Mouse (Mus musculus) MEL (cell line): ENCODE measurements around the gene Gbx2. TPM values are rescaled to one million over a fixed set of nuclear protein-coding genes. Genes with fewer than 3 reads are reported as not detected.

Source experiments
- DNase-seq: peaks from one replicate; pipeline ENCODE4 v3.0.0; 2011; ENCODE audit warnings: low read depth, low spot score
- H3K27ac ChIP-seq: 2 replicates; pipeline ENCODE4 v1.5.1; 2012; ENCODE audit warnings: low read depth, mild to moderate bottlenecking, control low read depth, low read length, moderate library complexity; ENCODE audit not compliant: control insufficient read depth
- H3K27me3 ChIP-seq, 2 experiments: fragments of 150-350 bp in 1 of 2; sonication (generic) in 1 of 2; 2 replicates each; pipeline ENCODE4 v1.6.1; 2012; ENCODE audit warnings: low read length in 2 of 2, mild to moderate bottlenecking in 2 of 2, improper control_type of control experiment in 1 of 2, moderate library complexity in 1 of 2; ENCODE audit not compliant: insufficient read depth in 2 of 2, control insufficient read depth in 1 of 2
- H3K36me3 ChIP-seq, 2 experiments: 2 replicates each; pipeline ENCODE4 v1.6.1; 2012 to 2014; ENCODE audit warnings: low read length in 2 of 2, improper control_type of control experiment in 1 of 2, inconsistent platforms in 1 of 2, mild to moderate bottlenecking in 1 of 2; ENCODE audit not compliant: insufficient read depth in 2 of 2, control insufficient read depth in 1 of 2
- H3K4me1 ChIP-seq, 2 experiments: fragments of 150-350 bp in 1 of 2; sonication (generic) in 1 of 2; 2 replicates each; pipeline ENCODE4 v1.6.1; 2012; ENCODE audit warnings: low read length in 2 of 2, improper control_type of control experiment in 1 of 2, mild to moderate bottlenecking in 1 of 2; ENCODE audit not compliant: insufficient read depth in 2 of 2, control insufficient read depth in 1 of 2
- H3K4me3 ChIP-seq, 2 experiments: fragments of 150-350 bp in 1 of 2; sonication (generic) in 1 of 2; 2 replicates each; pipeline ENCODE4 v1.5.1; 2012; ENCODE audit warnings: low read depth in 2 of 2, low read length in 2 of 2, mild to moderate bottlenecking in 2 of 2, moderate library complexity in 2 of 2, control low read depth in 1 of 2, improper control_type of control experiment in 1 of 2; ENCODE audit not compliant: control insufficient read depth in 1 of 2, insufficient read depth in 1 of 2
- H3K79me2 ChIP-seq: 2 replicates; pipeline ENCODE4 v1.6.1; 2012; ENCODE audit warnings: mild to moderate bottlenecking, low read length, moderate library complexity; ENCODE audit not compliant: control insufficient read depth, poor library complexity, insufficient read depth
- H3K9ac ChIP-seq: 2 replicates; pipeline ENCODE4 v1.6.1; 2012; ENCODE audit warnings: low read depth, mild to moderate bottlenecking, control low read depth, low read length, moderate library complexity; ENCODE audit not compliant: control insufficient read depth, poor library complexity, severe bottlenecking
- H3K9me3 ChIP-seq: fragments of 150-350 bp; sonication (generic); replicated peaks from 2 replicates; pipeline ENCODE4 v1.6.1; 2012; ENCODE audit warnings: mild to moderate bottlenecking, low read length, improper control_type of control experiment, moderate library complexity; ENCODE audit not compliant: insufficient read depth
- BHLHE40 ChIP-seq: IDR thresholded peaks from 2 replicates; pipeline ENCODE4 v1.6.1; 2012; ENCODE audit warnings: low read depth, mild to moderate bottlenecking, inconsistent platforms, low read length, improper control_type of control experiment, borderline replicate concordance
- CHD2 ChIP-seq: IDR thresholded peaks from 2 replicates; pipeline ENCODE4 v1.6.1; 2011; ENCODE audit warnings: low read length, improper control_type of control experiment
- CTCF ChIP-seq, 3 experiments: IDR thresholded peaks in 2 of 3; conservative IDR thresholded peaks in 1 of 3; 2 replicates each; pipeline ENCODE4 v1.5.1; 2011 to 2012; ENCODE audit warnings: low read length in 3 of 3, low read depth in 2 of 3, mild to moderate bottlenecking in 2 of 3, improper control_type of control experiment in 1 of 3, inconsistent platforms in 1 of 3, mixed read lengths in 1 of 3, moderate library complexity in 1 of 3; ENCODE audit not compliant: control insufficient read depth in 1 of 3, insufficient read depth in 1 of 3, poor library complexity in 1 of 3, severe bottlenecking in 1 of 3
- EP300 ChIP-seq, 2 experiments: IDR thresholded peaks; 2 replicates each; pipeline ENCODE4 v1.6.1; 2011; ENCODE audit warnings: improper control_type of control experiment in 2 of 2, low read length in 2 of 2, low read depth in 1 of 2, mild to moderate bottlenecking in 1 of 2
- ETS1 ChIP-seq: IDR thresholded peaks from 2 replicates; pipeline ENCODE4 v1.6.1; 2012; ENCODE audit warnings: low read depth, mild to moderate bottlenecking, inconsistent platforms, low read length, improper control_type of control experiment, moderate library complexity
- GATA1 ChIP-seq: IDR thresholded peaks from 2 replicates; pipeline ENCODE4 v1.6.1; 2011; ENCODE audit warnings: low read depth, low read length, improper control_type of control experiment
- JUND ChIP-seq: IDR thresholded peaks from 2 replicates; pipeline ENCODE4 v1.6.1; 2011; ENCODE audit warnings: low read depth, mild to moderate bottlenecking, improper control_type of control experiment, low read length
- KAT2A ChIP-seq: conservative IDR thresholded peaks from 2 replicates; pipeline ENCODE4 v1.6.1; 2012; ENCODE audit warnings: low read depth, low read length, improper control_type of control experiment, inconsistent platforms
- MAFK ChIP-seq: IDR thresholded peaks from 2 replicates; pipeline ENCODE4 v1.6.1; 2011; ENCODE audit warnings: low read depth, mild to moderate bottlenecking, low read length, improper control_type of control experiment, borderline replicate concordance
- MAX ChIP-seq: IDR thresholded peaks from 2 replicates; pipeline ENCODE4 v1.6.1; 2011; ENCODE audit warnings: low read length, improper control_type of control experiment
- MAZ ChIP-seq: IDR thresholded peaks from 2 replicates; pipeline ENCODE4 v1.6.1; 2012; ENCODE audit warnings: low read depth, mild to moderate bottlenecking, inconsistent platforms, low read length, improper control_type of control experiment
- MXI1 ChIP-seq: IDR thresholded peaks from 2 replicates; pipeline ENCODE4 v1.6.1; 2011; ENCODE audit warnings: mild to moderate bottlenecking, low read depth, low read length, improper control_type of control experiment
- MYB ChIP-seq: IDR thresholded peaks from 2 replicates; pipeline ENCODE4 v1.6.1; 2011; ENCODE audit warnings: mild to moderate bottlenecking, low read depth, low read length, improper control_type of control experiment
- NRF1 ChIP-seq: IDR thresholded peaks from 2 replicates; pipeline ENCODE4 v1.6.1; 2014; ENCODE audit warnings: low read depth, mild to moderate bottlenecking, inconsistent platforms, low read length, improper control_type of control experiment, moderate library complexity; ENCODE audit not compliant: poor library complexity, insufficient read depth, severe bottlenecking
- POLR2A ChIP-seq, 2 experiments: IDR thresholded peaks; 2 replicates each; pipeline ENCODE4 v1.6.1; 2011 to 2012; ENCODE audit warnings: low read length in 2 of 2, mild to moderate bottlenecking in 2 of 2, control low read depth in 1 of 2, improper control_type of control experiment in 1 of 2, low read depth in 1 of 2, moderate library complexity in 1 of 2; ENCODE audit not compliant: control insufficient read depth in 1 of 2, insufficient read depth in 1 of 2, poor library complexity in 1 of 2
- POLR2AphosphoS2 ChIP-seq: IDR thresholded peaks from 2 replicates; pipeline ENCODE4 v1.6.1; 2011; ENCODE audit warnings: low read length, improper control_type of control experiment
- POLR2AphosphoS5 ChIP-seq: IDR thresholded peaks from 2 replicates; pipeline ENCODE4 v1.6.1; 2012; ENCODE audit warnings: low read depth, borderline replicate concordance, mild to moderate bottlenecking, inconsistent platforms, low read length, moderate library complexity, mixed read lengths
- RAD21 ChIP-seq: IDR thresholded peaks from 2 replicates; pipeline ENCODE4 v1.6.1; 2011; ENCODE audit warnings: mild to moderate bottlenecking, low read depth, low read length, improper control_type of control experiment
- RCOR1 ChIP-seq: IDR thresholded peaks from 2 replicates; pipeline ENCODE4 v1.6.1; 2012; ENCODE audit warnings: low read depth, mild to moderate bottlenecking, inconsistent platforms, low read length, improper control_type of control experiment
- TAL1 ChIP-seq: IDR thresholded peaks from 2 replicates; pipeline ENCODE4 v1.6.1; 2012; ENCODE audit warnings: mild to moderate bottlenecking, inconsistent platforms, low read length, moderate library complexity, mixed read lengths
- TCF12 ChIP-seq: IDR thresholded peaks from 2 replicates; pipeline ENCODE4 v1.6.1; 2014; ENCODE audit warnings: low read depth, mild to moderate bottlenecking, inconsistent platforms, low read length, improper control_type of control experiment, moderate library complexity
- UBTF ChIP-seq: IDR thresholded peaks from 2 replicates; pipeline ENCODE4 v1.6.1; 2012; ENCODE audit warnings: low read depth, mild to moderate bottlenecking, inconsistent platforms, low read length, improper control_type of control experiment, moderate library complexity, borderline replicate concordance; ENCODE audit not compliant: insufficient read depth
- USF1 ChIP-seq: IDR thresholded peaks from 2 replicates; pipeline ENCODE4 v1.6.1; 2014; ENCODE audit warnings: low read depth, mild to moderate bottlenecking, inconsistent platforms, low read length, improper control_type of control experiment, moderate library complexity
- USF2 ChIP-seq, 2 experiments: IDR thresholded peaks; 2 replicates each; pipeline ENCODE4 v1.6.1; 2011 to 2012; ENCODE audit warnings: improper control_type of control experiment in 2 of 2, low read length in 2 of 2, borderline replicate concordance in 1 of 2, inconsistent platforms in 1 of 2, low read depth in 1 of 2, mild to moderate bottlenecking in 1 of 2; ENCODE audit not compliant: insufficient read depth in 1 of 2
- ZC3H11A ChIP-seq: IDR thresholded peaks from 2 replicates; pipeline ENCODE4 v1.6.1; 2012; ENCODE audit warnings: low read depth, mild to moderate bottlenecking, inconsistent platforms, low read length, improper control_type of control experiment
- ZMIZ1 ChIP-seq: IDR thresholded peaks from 2 replicates; pipeline ENCODE4 v1.6.1; 2012; ENCODE audit warnings: low read depth, mild to moderate bottlenecking, inconsistent platforms, low read length, improper control_type of control experiment, moderate library complexity
- ZNF384 ChIP-seq: IDR thresholded peaks from 2 replicates; pipeline ENCODE4 v1.6.1; 2012; ENCODE audit warnings: low read depth, mild to moderate bottlenecking, inconsistent platforms, low read length, improper control_type of control experiment
- polyA plus RNA-seq, 2 experiments: library from polyadenylated mRNA; stranded (reverse) in 1 of 2; unstranded in 1 of 2; fragments of >175 nt in 1 of 2; fragments of >200 nt in 1 of 2; gene quantifications; 2 replicates each; pipeline versions ENCODE4 v1.2.1 to v1.2.4; 2012; ENCODE audit warnings: low replicate concordance in 2 of 2, low read depth in 1 of 2; ENCODE audit not compliant: insufficient read length in 2 of 2, insufficient read depth in 1 of 2, missing spikeins in 1 of 2
- total RNA-seq: library from RNA; depleted of rRNA; stranded (reverse); fragments of 300-350 nt; gene quantifications from 2 replicates; pipeline ENCODE4 v1.2.3, GENCODE M21; 2012

Gbx2 gene
- total and polyA plus RNA-seq, 3 experiments, result not detected

- DNase-seq, result no peak
- Histone ChIP-seq H3K4me3 (no peak overlapping the region), H3K9me3 (no peaks in the 10 kb centered on the region), H3K79me2 (no peaks in the 10 kb centered on the region), H3K27ac (no peak overlapping the region), H3K27me3 (no peaks in the 10 kb centered on the region), H3K4me1 (no peaks in the 10 kb centered on the region), H3K9ac (no peak overlapping the region), H3K36me3 (no peaks in the 10 kb centered on the region)
- TF ChIP-seq NRF1 (no peak), ETS1 (no peak), GATA1 (no peak), CTCF (IDR thresholded peaks at IDR 0.05 in 2 of 3, conservative IDR thresholded peaks at IDR 0.05 in 1 of 3; ENCODE audit: control insufficient read depth in 1 of 3, insufficient read depth in 1 of 3, low read depth in 2 of 3, low read length in 3 of 3, poor library complexity in 1 of 3, severe bottlenecking in 1 of 3) (no peak), RAD21 (no peak), ZNF384 (no peak), POLR2AphosphoS2 (no peak), UBTF (no peak), MAX (no peak), MXI1 (no peak), USF2 (IDR thresholded peaks at IDR 0.05; ENCODE audit: borderline replicate concordance in 1 of 2, insufficient read depth in 1 of 2, low read depth in 1 of 2, low read length in 2 of 2) (no peak), BHLHE40 (no peak), MAFK (no peak), MYB (no peak), TCF12 (no peak), POLR2AphosphoS5 (no peak), ZC3H11A (no peak), EP300 (IDR thresholded peaks at IDR 0.05; ENCODE audit: low read depth in 1 of 2, low read length in 2 of 2) (no peak), MAZ (no peak), KAT2A (no peak)
Measured at GRCm38 (mm10) chr1:89922282-89922681, 8.7 kb downstream of the Gbx2 start.

- no peak overlapping the region for H3K9ac ChIP-seq
- H3K27ac ChIP-seq, result no peak overlapping the region
- no peaks in the 10 kb centered on the region for H3K79me2 ChIP-seq
- H3K36me3 ChIP-seq, result no peaks in the 10 kb centered on the region
- DNase-seq, result no peak
- no peaks in the 10 kb centered on the region for H3K4me1 ChIP-seq
- no peaks in the 10 kb centered on the region for H3K27me3 ChIP-seq
- H3K4me3 ChIP-seq, result no peak overlapping the region
- no peaks in the 10 kb centered on the region for H3K9me3 ChIP-seq
- TF ChIP-seq BHLHE40 (no peak), MYB (no peak), TAL1 (no peak), ZMIZ1 (no peak), USF1 (no peak), TCF12 (no peak), CTCF (IDR thresholded peaks at IDR 0.05 in 2 of 3, conservative IDR thresholded peaks at IDR 0.05 in 1 of 3; ENCODE audit: control insufficient read depth in 1 of 3, insufficient read depth in 1 of 3, low read depth in 2 of 3, low read length in 3 of 3, poor library complexity in 1 of 3, severe bottlenecking in 1 of 3) (no peak), RCOR1 (no peak), EP300 (IDR thresholded peaks at IDR 0.05; ENCODE audit: low read depth in 1 of 2, low read length in 2 of 2) (no peak), ETS1 (no peak), JUND (no peak), RAD21 (no peak), POLR2A (IDR thresholded peaks at IDR 0.05; ENCODE audit: control insufficient read depth in 1 of 2, insufficient read depth in 1 of 2, low read depth in 1 of 2, low read length in 2 of 2, poor library complexity in 1 of 2) (no peak), CHD2 (no peak), UBTF (no peak), USF2 (IDR thresholded peaks at IDR 0.05; ENCODE audit: borderline replicate concordance in 1 of 2, insufficient read depth in 1 of 2, low read depth in 1 of 2, low read length in 2 of 2) (no peak), POLR2AphosphoS2 (no peak)
Measured at GRCm38 (mm10) chr1:89921806-89922205, 9.2 kb downstream of the Gbx2 start.
